Mouse (Mus musculus) right cerebral cortex, adult 18-20 months (tissue): ENCODE results near the gene Rd3l.
"Not testable (repeated sequence)": the region's sequence is repeated elsewhere in the genome, so short reads cannot be mapped to it uniquely, and the experiment has no call there.

Experiments
- DNase-seq: peaks from one replicate; pipeline ENCODE4 v3.0.0; 2022; ENCODE audit warnings: mixed read lengths

The Rd3l gene

GRCm38 (mm10) chr12:111963339-111963738 is 17.8 kb downstream of the Rd3l start:
- DNase-seq, result no peak

GRCm38 (mm10) chr12:111958101-111958865 is 22.8 kb downstream of the Rd3l start:
- peak; percentile 61 for DNase-seq

GRCm38 (mm10) chr12:111956173-111956572 is 24.9 kb downstream of the Rd3l start:
- no peak for DNase-seq

GRCm38 (mm10) chr12:111951701-111952100 is 29.4 kb downstream of the Rd3l start:
- DNase-seq, result no peak

- DNase-seq, result no peak
Observed at GRCm38 (mm10) chr12:111950486-111950885, 30.6 kb downstream of the Rd3l start.

GRCm38 (mm10) chr12:111946716-111947115 is 34.4 kb downstream of the Rd3l start:
- DNase-seq, result peak; percentile 40

- DNase-seq, result not testable (repeated sequence)
Observed at GRCm38 (mm10) chr12:111945765-111946655, 35.1 kb downstream of the Rd3l start.

GRCm38 (mm10) chr12:111945115-111945514 is 36.0 kb downstream of the Rd3l start:
- no peak for DNase-seq

- DNase-seq, result not testable (repeated sequence)
Observed at GRCm38 (mm10) chr12:111944065-111944987, 36.8 kb downstream of the Rd3l start.

- DNase-seq, result no peak
Observed at GRCm38 (mm10) chr12:111943421-111944064, 37.6 kb downstream of the Rd3l start.

- DNase-seq, result no peak
Observed at GRCm38 (mm10) chr12:111938623-111939177, 42.4 kb downstream of the Rd3l start.

- DNase-seq, result no peak
Observed at GRCm38 (mm10) chr12:111936706-111937550, 44.2 kb downstream of the Rd3l start.

- DNase-seq, result no peak
Observed at GRCm38 (mm10) chr12:111933971-111934370, 47.1 kb downstream of the Rd3l start.

- no peak for DNase-seq
Observed at GRCm38 (mm10) chr12:111933032-111933704, 47.9 kb downstream of the Rd3l start.

GRCm38 (mm10) chr12:111932513-111932912 is 48.6 kb downstream of the Rd3l start:
- DNase-seq, result no peak

GRCm38 (mm10) chr12:111931411-111932025 is 49.6 kb downstream of the Rd3l start:
- DNase-seq, result no peak
